Mouse (Mus musculus) E14TG2a.4 (cell line): ENCODE measurements around the gene Psmd3.
A peak's percentile ranks its signal among the peaks of the same experiment; 100 is the strongest.
"Not testable (repeated sequence)": the region's sequence is repeated elsewhere in the genome, so short reads cannot be mapped to it uniquely, and the experiment has no call there.

Experiments used
- H3K27me3 ChIP-seq: 2 replicates; pipeline ENCODE4 v1.6.1; 2014; ENCODE audit warnings: low read length, control low read depth; ENCODE audit not compliant: insufficient read depth
- H3K36me3 ChIP-seq: 2 replicates; pipeline ENCODE4 v1.6.1; 2014; ENCODE audit warnings: low read length, control low read depth; ENCODE audit not compliant: insufficient read depth
- H3K4me1 ChIP-seq: replicated peaks from 2 replicates; pipeline ENCODE4 v1.6.1; 2014; ENCODE audit warnings: low read depth, low read length, control low read depth
- H3K4me3 ChIP-seq: replicated peaks from 2 replicates; pipeline ENCODE4 v1.5.1; 2014; ENCODE audit warnings: mild to moderate bottlenecking, low read length
- H3K9me3 ChIP-seq: 2 replicates; pipeline ENCODE4 v1.6.1; 2014; ENCODE audit warnings: low read length, control low read depth
- CTCF ChIP-seq: conservative IDR thresholded peaks from 2 replicates; pipeline ENCODE4 v1.5.1; 2014; ENCODE audit warnings: low read length
- NANOG ChIP-seq: IDR thresholded peaks from 2 replicates; pipeline ENCODE4 v1.6.1; 2014; ENCODE audit warnings: borderline replicate concordance, low read length, mixed read lengths
- POU5F1 ChIP-seq: IDR thresholded peaks from 2 replicates; pipeline ENCODE4 v1.6.1; 2014; ENCODE audit warnings: low read length, borderline replicate concordance

The Psmd3 gene

GRCm38 (mm10) chr11:98660517-98660916 lies 21.8 kb upstream of the Psmd3 start:
- Histone ChIP-seq H3K36me3 (no peaks in the 10 kb centered on the region), H3K9me3 (no peaks in the 10 kb centered on the region), H3K4me1 (peaks cover 20% of the 10 kb centered on the region), H3K4me3 (no peak overlapping the region), H3K27me3 (peaks cover 5% of the 10 kb centered on the region; the same call in 1 of the 2 replicates)
- TF ChIP-seq CTCF (peak; percentile 80), NANOG (no peak), POU5F1 (no peak)

GRCm38 (mm10) chr11:98664091-98664490 lies 18.3 kb upstream of the Psmd3 start, which contains the start of gene Gsdma:
Gene Gsdma, plus strand, starts transcription at chr11:98664351.
- H3K9me3 ChIP-seq, result no peaks in the 10 kb centered on the region
- no peak for TF ChIP-seq POU5F1
- TF ChIP-seq CTCF, result no peak
- TF ChIP-seq NANOG, result no peak
- H3K4me1 ChIP-seq, result peaks cover 28% of the 10 kb centered on the region
- H3K4me3 ChIP-seq, result no peak within 1 kb of the TSS
- peaks cover 27% of the 10 kb centered on the region for H3K27me3 ChIP-seq
- H3K36me3 ChIP-seq, result no peaks in the 10 kb centered on the region

- no peak for TF ChIP-seq NANOG
- no peak for TF ChIP-seq CTCF
- TF ChIP-seq POU5F1, result no peak
These were observed 13.4 kb upstream of the Psmd3 start for GRCm38 (mm10) chr11:98668984-98669383.

DNA sequence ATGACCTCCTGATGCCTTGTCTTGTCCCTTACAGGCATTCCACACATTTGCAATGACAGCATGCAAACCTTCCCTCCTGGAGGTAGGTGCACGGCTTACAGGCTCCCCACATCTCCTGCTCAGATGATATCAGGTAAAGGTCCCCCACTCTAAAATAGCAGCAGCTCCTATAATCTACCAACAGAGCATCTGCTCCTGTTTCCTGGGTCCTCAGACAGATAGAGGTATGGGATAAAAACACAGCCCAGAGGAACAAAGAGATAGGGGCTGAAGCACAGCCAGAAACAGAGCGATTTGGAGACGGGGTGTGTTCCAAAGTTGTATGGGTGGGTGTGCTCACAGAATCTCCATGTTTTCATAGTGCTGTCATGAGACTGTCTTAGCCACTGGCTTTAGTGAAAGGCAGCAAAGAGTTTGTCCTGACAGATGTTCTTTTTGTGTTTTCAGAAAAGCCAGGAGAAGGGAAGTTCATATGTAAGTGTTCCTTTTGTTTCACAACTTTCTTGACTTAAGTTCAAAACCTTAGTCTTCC lies 11.0 kb upstream of the Psmd3 start:
- no peak for TF ChIP-seq POU5F1
- no peak for TF ChIP-seq CTCF
- no peak for TF ChIP-seq NANOG
- Histone ChIP-seq H3K4me1 (peaks cover 49% of the 10 kb centered on the region), H3K36me3 (no peaks in the 10 kb centered on the region), H3K27me3 (peaks cover 17% of the 10 kb centered on the region), H3K9me3 (no peaks in the 10 kb centered on the region), H3K4me3 (no peak overlapping the region)

More at GRCm38 (mm10) chr11:98668984-98669383, 13.4 kb upstream of the Psmd3 start:
- H3K36me3 ChIP-seq, result no peaks in the 10 kb centered on the region
- H3K9me3 ChIP-seq, result no peaks in the 10 kb centered on the region
- peaks cover 38% of the 10 kb centered on the region for H3K4me1 ChIP-seq
- H3K4me3 ChIP-seq, result no peak overlapping the region
- peaks cover 22% of the 10 kb centered on the region for H3K27me3 ChIP-seq

GRCm38 (mm10) chr11:98671857-98672256 lies 10.5 kb upstream of the Psmd3 start:
- Histone ChIP-seq H3K4me1 (peaks cover 54% of the 10 kb centered on the region), H3K4me3 (no peak overlapping the region), H3K9me3 (no peaks in the 10 kb centered on the region), H3K27me3 (peaks cover 12% of the 10 kb centered on the region), H3K36me3 (no peaks in the 10 kb centered on the region)
- no peak for TF ChIP-seq NANOG
- no peak for TF ChIP-seq CTCF
- TF ChIP-seq POU5F1, result no peak

- H3K4me3 ChIP-seq, result no peak overlapping the region
- H3K4me1 ChIP-seq, result peaks cover 55% of the 10 kb centered on the region
- peaks cover 6% of the 10 kb centered on the region; the same call in 1 of the 2 replicates for H3K27me3 ChIP-seq
- no peak for TF ChIP-seq NANOG
- TF ChIP-seq POU5F1, result no peak
- no peak for TF ChIP-seq CTCF
- no peaks in the 10 kb centered on the region for H3K9me3 ChIP-seq
- H3K36me3 ChIP-seq, result no peaks in the 10 kb centered on the region
These were observed 9.9 kb upstream of the Psmd3 start for GRCm38 (mm10) chr11:98672482-98672881.

GRCm38 (mm10) chr11:98673136-98673535 lies 9.2 kb upstream of the Psmd3 start:
- H3K36me3 ChIP-seq, H3K27me3 ChIP-seq, H3K9me3 ChIP-seq: not testable (repeated sequence)
- Histone ChIP-seq H3K4me3 (peak overlapping the region; percentile 37; the same call in 1 of the 2 replicates), H3K4me1 (peaks cover 51% of the 10 kb centered on the region)
- peak; percentile 18; the same call in 1 of the 2 replicates for TF ChIP-seq CTCF

- peaks cover 73% of the 10 kb centered on the region for H3K4me1 ChIP-seq
- no peak for TF ChIP-seq POU5F1
- no peak for TF ChIP-seq NANOG
- no peak for TF ChIP-seq CTCF
- no peaks in the 10 kb centered on the region for H3K9me3 ChIP-seq
- no peaks in the 10 kb centered on the region for H3K36me3 ChIP-seq
- H3K4me3 ChIP-seq, result no peak overlapping the region
- H3K27me3 ChIP-seq, result no peaks in the 10 kb centered on the region
These were observed 6.5 kb upstream of the Psmd3 start for GRCm38 (mm10) chr11:98675829-98676363.

DNA sequence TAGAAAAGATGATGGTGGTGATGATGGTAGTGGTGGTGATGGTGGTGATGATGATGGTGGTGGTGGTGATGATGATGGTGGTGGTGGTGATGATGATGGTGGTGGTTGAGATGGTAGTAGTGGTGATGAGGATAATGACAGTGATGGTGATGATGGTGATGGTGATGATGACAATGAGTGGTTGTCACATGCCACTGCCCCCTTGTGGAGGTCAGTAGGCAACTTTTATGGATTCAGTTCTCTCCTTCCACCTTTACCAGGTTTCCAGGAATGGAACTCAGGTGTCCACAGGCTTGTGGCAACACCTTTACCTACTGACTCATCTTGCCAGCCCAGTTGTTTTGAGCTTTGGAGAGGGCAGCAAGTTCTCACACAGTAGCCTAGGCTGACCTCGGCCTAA lies 2.3 kb upstream of the Psmd3 start:
- Histone ChIP-seq H3K4me1 (peaks cover 74% of the 10 kb centered on the region), H3K36me3 (peaks cover 7% of the 10 kb centered on the region), H3K4me3 (peak overlapping the region; percentile 52; the same call in 1 of the 2 replicates), H3K9me3 (no peaks in the 10 kb centered on the region), H3K27me3 (no peaks in the 10 kb centered on the region)
- TF ChIP-seq POU5F1 (no peak), CTCF (no peak), NANOG (no peak)

GRCm38 (mm10) chr11:98680595-98680994 lies 1.8 kb upstream of the Psmd3 start:
- Histone ChIP-seq H3K4me1 (peaks cover 74% of the 10 kb centered on the region), H3K4me3 (peak overlapping the region; percentile 52; the same call in 1 of the 2 replicates), H3K36me3 (peaks cover 13% of the 10 kb centered on the region)
- not testable (repeated sequence) for H3K27me3 ChIP-seq, H3K9me3 ChIP-seq
